Mouse (Mus musculus) neural tube, embryonic 10.5 days (tissue): ENCODE results near the gene Spindoc.

Source experiments
- DNase-seq: peaks from one replicate; pipeline ENCODE4 v3.0.0-alpha.2; 2017; ENCODE audit warnings: low spot score; ENCODE audit errors: extremely low spot score

The Spindoc gene

DNA sequence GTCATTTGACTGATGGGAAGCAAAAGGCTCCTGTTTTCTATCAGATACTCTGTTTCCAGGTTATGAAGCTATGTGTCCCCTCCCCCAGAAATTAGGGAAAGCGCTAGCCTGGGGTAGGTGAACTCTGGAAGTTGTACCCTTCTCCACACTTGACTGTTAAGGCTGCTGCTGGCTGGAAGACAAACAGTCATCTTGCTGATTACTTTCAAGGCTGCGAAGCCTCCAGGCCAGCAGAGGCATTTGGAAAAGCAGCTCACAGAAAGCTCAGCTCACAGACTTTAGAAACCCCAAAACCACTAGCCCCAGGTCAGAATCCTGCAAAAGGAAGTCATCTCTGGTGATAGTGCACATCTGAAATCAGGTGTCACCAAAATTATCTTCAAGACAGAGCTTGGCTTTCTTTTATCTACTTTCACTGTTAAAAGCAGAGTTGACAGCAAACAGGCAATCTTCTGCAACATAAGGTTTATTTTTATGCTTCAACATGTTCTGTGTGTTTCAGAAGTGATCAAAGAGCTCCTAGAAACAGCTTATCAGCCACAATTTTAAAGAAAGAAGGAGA, 44.9 kb downstream of the Spindoc start:
- no peak for DNase-seq

DNA sequence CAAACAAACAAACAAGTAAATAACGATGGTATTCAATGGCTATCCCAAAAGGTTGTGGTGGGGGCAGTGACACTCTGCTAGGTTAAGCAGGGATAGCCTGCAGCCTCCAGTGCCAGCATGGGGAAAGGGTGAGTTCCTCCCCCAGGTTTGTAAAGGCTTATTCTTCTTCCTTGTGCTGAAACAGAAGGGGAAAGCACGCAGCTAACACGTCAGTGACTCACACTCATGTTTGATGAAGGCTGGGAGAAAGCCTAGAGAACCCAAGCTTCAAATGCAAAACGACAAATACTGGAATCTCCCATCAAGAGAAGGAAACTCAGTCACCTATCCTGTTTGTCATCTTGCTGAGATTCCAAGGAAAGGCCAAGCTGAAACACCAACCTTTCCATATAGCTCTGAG, 47.1 kb downstream of the Spindoc start:
- no peak for DNase-seq

GRCm38 (mm10) chr19:7334049-7334448, 48.7 kb downstream of the Spindoc start:
- no peak for DNase-seq

GRCm38 (mm10) chr19:7321391-7321790, 61.4 kb downstream of the Spindoc start:
- DNase-seq: no peak

DNA sequence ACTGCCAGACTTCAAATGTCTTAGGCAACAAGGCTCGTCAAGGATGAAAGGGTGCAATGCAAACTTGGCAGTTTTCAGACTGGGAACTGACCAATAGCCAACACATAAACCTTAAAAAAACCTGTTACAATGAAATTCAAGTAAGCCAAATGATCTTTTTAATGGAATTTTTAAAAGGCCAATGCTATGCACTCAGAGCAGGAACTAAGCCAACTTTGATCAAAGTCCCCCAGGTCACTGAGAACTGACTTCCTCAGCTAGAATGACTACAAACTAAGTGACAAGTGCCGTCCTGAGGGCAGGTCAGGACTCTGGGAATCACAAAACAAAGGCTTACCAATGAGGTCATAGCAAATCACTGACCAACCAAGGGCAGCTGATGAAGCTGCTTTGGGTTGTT, 62.6 kb downstream of the Spindoc start:
- DNase-seq: no peak

DNA sequence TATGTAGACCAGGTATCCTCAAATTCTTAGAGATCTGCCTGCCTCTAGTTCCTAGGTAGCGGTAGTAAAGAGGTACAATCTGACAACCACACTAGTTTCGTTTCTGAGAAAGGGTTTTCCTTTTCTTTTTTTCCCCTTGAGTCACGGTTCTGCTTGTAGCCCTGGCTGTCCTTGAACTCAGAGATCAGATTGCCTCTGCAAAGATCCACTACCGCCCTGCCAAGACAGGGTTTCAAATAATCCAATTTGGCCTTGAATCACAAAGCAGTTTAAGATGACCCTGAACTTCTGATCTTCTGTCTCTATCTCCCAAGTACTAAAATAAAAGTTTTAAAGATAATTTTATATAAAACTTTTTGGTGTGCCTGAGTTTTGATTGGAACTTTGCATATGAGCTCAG, 65.1 kb downstream of the Spindoc start:
- no peak for DNase-seq

DNA sequence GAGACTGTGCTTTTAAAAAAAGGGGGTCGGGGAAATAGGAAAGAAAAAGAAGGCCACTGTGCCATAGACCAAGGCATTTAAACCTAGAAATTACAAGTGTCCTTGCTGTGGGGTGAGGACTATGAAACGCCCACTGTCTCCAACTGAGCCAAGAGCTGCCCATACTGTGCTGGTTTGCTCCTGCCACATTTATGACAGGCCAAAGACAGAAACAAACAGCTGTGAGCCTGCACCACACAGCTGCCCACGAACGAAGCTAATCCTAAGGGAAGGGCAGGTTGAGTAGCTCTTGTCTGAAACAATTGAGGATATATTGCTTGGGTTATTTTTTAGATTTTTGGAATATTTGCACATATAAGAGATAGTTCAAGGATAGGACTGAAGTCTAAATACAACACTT, 66.0 kb downstream of the Spindoc start:
- DNase-seq: no peak

GRCm38 (mm10) chr19:7315587-7315984, 67.2 kb downstream of the Spindoc start:
- no peak for DNase-seq

- no peak for DNase-seq
Measured at GRCm38 (mm10) chr19:7314976-7315586, 67.7 kb downstream of the Spindoc start.

DNA sequence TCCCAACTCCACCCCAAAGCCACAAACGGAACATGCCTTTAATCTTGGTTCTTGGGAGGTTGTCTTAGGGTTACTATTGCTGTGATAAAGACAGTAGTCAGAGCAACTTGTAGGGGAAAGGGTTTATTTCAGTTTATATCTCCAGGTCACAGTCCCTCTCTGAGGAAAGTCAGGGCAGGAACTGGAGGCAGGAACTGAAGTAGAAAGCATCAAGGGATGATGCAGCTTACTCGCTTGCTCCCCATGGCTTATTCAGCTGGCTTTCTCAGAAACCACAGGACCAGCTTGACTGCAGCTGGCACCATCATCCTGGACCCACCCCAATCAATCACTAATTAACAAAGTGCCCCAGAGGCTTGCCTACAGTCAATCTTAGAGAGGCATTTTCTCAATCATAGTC, 69.1 kb downstream of the Spindoc start:
- no peak for DNase-seq

DNA sequence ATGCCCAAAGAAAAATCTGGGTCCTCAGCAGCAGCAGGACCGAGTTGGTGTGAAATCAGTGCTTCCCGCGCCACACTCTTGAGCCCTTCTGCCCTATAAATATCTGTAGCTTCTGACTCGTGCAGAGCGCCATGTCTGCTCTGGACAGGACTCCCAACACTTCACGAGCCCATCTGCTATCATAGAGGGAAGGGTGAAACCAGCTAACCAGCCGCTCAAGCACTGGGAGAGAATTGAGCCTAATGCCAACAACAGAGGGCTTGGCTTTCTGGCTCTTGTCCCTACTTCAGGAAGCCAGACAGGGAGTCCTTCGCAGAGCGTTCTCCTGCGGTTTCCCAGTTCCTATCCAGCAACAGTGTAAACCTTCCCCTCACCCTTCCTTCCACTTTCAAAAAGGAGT, 71.5 kb downstream of the Spindoc start:
- DNase-seq: no peak

DNA sequence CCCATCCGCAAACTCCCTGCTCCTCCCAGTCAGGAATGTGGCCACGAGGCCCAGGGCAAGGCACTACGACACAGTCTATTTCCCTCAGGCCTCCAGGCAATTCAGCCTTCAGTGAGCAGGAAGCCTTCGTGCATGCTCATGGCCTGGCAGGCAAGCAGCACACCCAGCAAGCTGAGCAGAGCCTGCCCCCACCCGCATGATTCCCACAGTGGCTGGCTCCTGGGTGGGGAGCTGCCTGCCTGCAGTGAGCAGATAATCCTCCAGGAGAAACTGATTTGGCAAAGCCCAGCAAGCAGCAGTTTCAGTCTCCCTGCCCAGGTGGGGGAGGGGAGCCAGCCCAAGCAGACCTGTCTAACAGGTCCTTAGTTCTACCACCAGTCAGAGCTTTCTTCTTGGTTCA, 72.1 kb downstream of the Spindoc start:
- DNase-seq: peak; percentile 22

- DNase-seq: no peak
Measured at GRCm38 (mm10) chr19:7309738-7310330, 73.0 kb downstream of the Spindoc start.

- DNase-seq: no peak
Measured at GRCm38 (mm10) chr19:7307995-7308770, 74.6 kb downstream of the Spindoc start.

DNA sequence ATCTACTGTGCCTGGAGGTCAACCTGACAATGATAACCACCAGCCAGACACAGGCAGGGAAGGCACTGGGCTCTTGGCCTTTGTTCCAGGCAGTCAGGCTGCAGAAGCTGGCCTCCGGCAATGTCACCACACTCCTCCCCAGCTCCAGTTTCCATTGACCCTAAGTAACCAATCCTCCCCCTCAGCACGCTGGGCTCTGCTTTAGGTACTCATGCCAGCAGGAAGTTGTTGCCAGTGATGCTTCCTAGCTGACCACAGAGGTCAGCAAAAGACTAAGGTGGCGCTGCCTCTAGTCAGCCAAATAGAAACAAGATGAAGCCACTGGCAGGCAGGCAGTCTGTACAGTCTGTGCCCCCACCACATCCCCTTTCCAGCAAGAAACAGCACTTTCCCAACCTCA, 75.8 kb downstream of the Spindoc start:
- DNase-seq: no peak

- no peak for DNase-seq
Measured at GRCm38 (mm10) chr19:7305380-7306310, 77.1 kb downstream of the Spindoc start.

- DNase-seq: no peak
Measured at GRCm38 (mm10) chr19:7304801-7305200, 78.0 kb downstream of the Spindoc start.
